Mouse (Mus musculus): ENCODE measurements at regions not wholly inside any gene's neighbourhood (a gene's known extent, or its start where the extent isn't known, plus 50 kb on each side); places are given as distances from the start of the nearest gene placed in this dataset.

- TF ChIP-seq POLR2A (IDR thresholded peaks at IDR 0.05; ENCODE audit: low read depth, low read length) = no peak
- no peak for TF ChIP-seq CTCF (IDR thresholded peaks at IDR 0.05; ENCODE audit: borderline replicate concordance, insufficient read depth, low read length)
Measured at GRCm38 (mm10) chr6:31039485-31039884, 80.6 kb upstream of the Klf14 start.
